Mouse (Mus musculus) thymus, adult 2 months (tissue): ENCODE measurements around the gene Mcemp1.

Source experiments
- CTCF ChIP-seq: fragments of 200-500 bp; IDR thresholded peaks from 2 replicates; pipeline ENCODE4 v1.5.1; 2012; ENCODE audit warnings: mild to moderate bottlenecking, control low read depth, low read length, moderate library complexity, borderline replicate concordance; ENCODE audit not compliant: control insufficient read depth, poor library complexity, insufficient read depth; ENCODE audit errors: extremely low read depth
- POLR2A ChIP-seq: fragments of 200-500 bp; IDR thresholded peaks from 2 replicates; pipeline ENCODE4 v1.6.1; 2012; ENCODE audit warnings: mild to moderate bottlenecking, low read length, control low read depth, moderate library complexity; ENCODE audit not compliant: control insufficient read depth, poor library complexity, insufficient read depth; ENCODE audit errors: extremely low read depth

DNA sequence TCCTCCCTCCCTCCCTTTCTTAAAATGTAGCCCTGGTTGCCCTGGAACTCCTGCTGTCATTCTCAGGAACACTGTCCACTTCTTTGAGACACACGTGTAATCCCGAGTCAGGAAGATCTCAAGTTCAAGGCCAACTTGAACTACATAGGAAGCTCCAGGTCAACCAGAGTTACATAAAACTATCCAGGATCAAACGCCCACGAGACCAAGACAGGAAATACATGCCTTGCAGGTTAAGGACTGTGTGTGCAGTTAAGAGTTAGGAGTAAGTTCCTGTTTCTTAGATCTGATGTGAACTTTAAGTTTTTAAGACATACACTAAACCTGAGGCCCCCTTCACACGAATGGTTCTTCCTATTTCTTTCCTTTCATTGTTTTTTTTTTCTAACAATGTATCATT is 38.6 kb upstream of the Mcemp1 start:
- TF ChIP-seq CTCF (no peak), POLR2A (no peak)
